Mouse (Mus musculus) liver, embryonic 12.5 days (tissue): ENCODE measurements around the gene Prkcz. TPM values are rescaled to one million over a fixed set of nuclear protein-coding genes. Genes with fewer than 3 reads are reported as not detected.

ENCODE experiments used
- ATAC-seq: fragments of 200-750 bp; cut with Nextera tagmentation; 2 replicates; pipeline ENCODE4 v1.8.0; 2017; ENCODE audit warnings: moderate number of reproducible peaks, mild to moderate bottlenecking, moderate library complexity
- H3K27ac ChIP-seq: fragments of 300-500 bp; sonication (generic); 2 replicates; pipeline ENCODE4 v1.5.1; 2016; ENCODE audit warnings: mild to moderate bottlenecking
- H3K27me3 ChIP-seq: fragments of 300-500 bp; sonication (generic); replicated peaks from 2 replicates; pipeline ENCODE4 v1.6.1; 2016; ENCODE audit warnings: mild to moderate bottlenecking, moderate library complexity
- H3K36me3 ChIP-seq: fragments of 300-500 bp; sonication (generic); 2 replicates; pipeline ENCODE4 v1.6.1; 2016; ENCODE audit warnings: mild to moderate bottlenecking, moderate library complexity
- H3K4me1 ChIP-seq: fragments of 300-500 bp; sonication (generic); 2 replicates; pipeline ENCODE4 v1.6.1; 2016
- H3K4me2 ChIP-seq: fragments of 300-500 bp; sonication (generic); 2 replicates; pipeline ENCODE4 v1.6.1; 2016; ENCODE audit warnings: mild to moderate bottlenecking, moderate library complexity
- H3K4me3 ChIP-seq: fragments of 300-500 bp; sonication (generic); 2 replicates; pipeline ENCODE4 v1.5.1; 2016; ENCODE audit warnings: mild to moderate bottlenecking, moderate library complexity
- H3K9ac ChIP-seq: fragments of 300-500 bp; sonication (generic); 2 replicates; pipeline ENCODE4 v1.6.1; 2016; ENCODE audit warnings: mild to moderate bottlenecking, moderate library complexity
- H3K9me3 ChIP-seq: fragments of 300-500 bp; sonication (generic); replicated peaks from 2 replicates; pipeline ENCODE4 v1.6.1; 2016; ENCODE audit warnings: mild to moderate bottlenecking, moderate library complexity
- WGBS: fragments of 180-500 bp; shearing (Covaris S2); methylation state at CpG from one replicate; pipeline ENCODE4 v1.1.7; 2016; ENCODE audit not compliant: insufficient replicate concordance; 5-methylcytosine and 5-hydroxymethylcytosine counted together
- polyA plus RNA-seq: library from polyadenylated mRNA; unstranded; fragments of >200 nt; fragmentation: Nextera tagmentation; extraction: Ambion mirVana; gene quantifications from 2 replicates; pipeline ENCODE4 v1.2.1, GENCODE M21; 2016

Prkcz gene
- polyA plus RNA-seq, 1 experiment from 2014 or later: 4.2 TPM

- 57% methylated on average over 3 of the region's 3 CpGs for WGBS
- Histone ChIP-seq H3K4me1 (no peaks in the 10 kb centered on the region), H3K27ac (no peak overlapping the region), H3K4me2 (no peak overlapping the region), H3K36me3 (no peaks in the 10 kb centered on the region), H3K9ac (no peak overlapping the region), H3K27me3 (no peaks in the 10 kb centered on the region), H3K4me3 (no peak overlapping the region), H3K9me3 (no peaks in the 10 kb centered on the region)
- ATAC-seq: no peak
Observed at GRCm38 (mm10) chr4:155274851-155275250, 86.3 kb downstream of the Prkcz start.

GRCm38 (mm10) chr4:155274451-155274850 lies 86.7 kb downstream of the Prkcz start:
- Histone ChIP-seq H3K27me3 (no peaks in the 10 kb centered on the region), H3K9me3 (no peaks in the 10 kb centered on the region), H3K36me3 (no peaks in the 10 kb centered on the region), H3K4me1 (no peaks in the 10 kb centered on the region), H3K4me2 (no peak overlapping the region), H3K9ac (no peak overlapping the region), H3K27ac (no peak overlapping the region), H3K4me3 (no peak overlapping the region)
- WGBS: 34% methylated on average over 5 of the region's 5 CpGs
- no peak for ATAC-seq

- Histone ChIP-seq H3K4me3 (no peak overlapping the region), H3K9me3 (no peaks in the 10 kb centered on the region), H3K9ac (no peak overlapping the region), H3K4me1 (no peaks in the 10 kb centered on the region), H3K4me2 (no peak overlapping the region), H3K36me3 (no peaks in the 10 kb centered on the region), H3K27me3 (0 out of 2 replicates have a peak, but pooled peaks cover 3% of the 10 kb centered on the region), H3K27ac (no peak overlapping the region)
- no peak for ATAC-seq
- 13% methylated on average over 5 of the region's 5 CpGs for WGBS
Observed at GRCm38 (mm10) chr4:155268382-155268781, 92.8 kb downstream of the Prkcz start.

GRCm38 (mm10) chr4:155267639-155268175 lies 93.5 kb downstream of the Prkcz start:
- H3K27ac ChIP-seq: no peak overlapping the region
- no peak for ATAC-seq
- 42% methylated on average over 12 of the region's 12 CpGs for WGBS

GRCm38 (mm10) chr4:155267047-155267543 lies 94.1 kb downstream of the Prkcz start:
- ATAC-seq: no peak
- 0 out of 2 replicates have a peak, but pooled peaks cover 3% of the 10 kb centered on the region for H3K27me3 ChIP-seq

More at GRCm38 (mm10) chr4:155267639-155268175, 93.5 kb downstream of the Prkcz start:
- Histone ChIP-seq H3K4me1 (no peaks in the 10 kb centered on the region), H3K4me3 (no peak overlapping the region), H3K36me3 (no peaks in the 10 kb centered on the region), H3K9ac (no peak overlapping the region), H3K9me3 (no peaks in the 10 kb centered on the region), H3K4me2 (no peak overlapping the region), H3K27me3 (0 out of 2 replicates have a peak, but pooled peaks cover 3% of the 10 kb centered on the region)

GRCm38 (mm10) chr4:155264521-155265321 lies 96.4 kb downstream of the Prkcz start:
- Histone ChIP-seq H3K36me3 (0 out of 2 replicates have a peak, but pooled peaks cover 3% of the 10 kb centered on the region), H3K4me3 (no peak overlapping the region), H3K9ac (no peak overlapping the region), H3K9me3 (no peaks in the 10 kb centered on the region), H3K4me1 (no peaks in the 10 kb centered on the region), H3K27ac (no peak overlapping the region), H3K4me2 (no peak overlapping the region), H3K27me3 (0 out of 2 replicates have a peak, but pooled peaks cover 3% of the 10 kb centered on the region)
- WGBS: 71% methylated on average over 3 of the region's 3 CpGs
- no peak for ATAC-seq

More at GRCm38 (mm10) chr4:155267047-155267543, 94.1 kb downstream of the Prkcz start:
- 66% methylated on average over 7 of the region's 7 CpGs for WGBS
- Histone ChIP-seq H3K9me3 (no peaks in the 10 kb centered on the region), H3K27ac (no peak overlapping the region), H3K4me2 (no peak overlapping the region), H3K4me1 (no peaks in the 10 kb centered on the region), H3K9ac (no peak overlapping the region), H3K36me3 (no peaks in the 10 kb centered on the region), H3K4me3 (no peak overlapping the region)

- Histone ChIP-seq H3K4me3 (no peak overlapping the region), H3K9me3 (no peaks in the 10 kb centered on the region), H3K36me3 (peaks cover 16% of the 10 kb centered on the region), H3K4me2 (no peak overlapping the region), H3K27me3 (no peaks in the 10 kb centered on the region), H3K9ac (no peak overlapping the region), H3K27ac (no peak overlapping the region), H3K4me1 (peaks cover 32% of the 10 kb centered on the region)
- ATAC-seq: no peak
- 72% methylated on average over 6 of the region's 6 CpGs for WGBS
Observed at GRCm38 (mm10) chr4:155252253-155252652, 108.9 kb downstream of the Prkcz start.

GRCm38 (mm10) chr4:155251147-155251546 lies 110.0 kb downstream of the Prkcz start:
- Histone ChIP-seq H3K9me3 (no peaks in the 10 kb centered on the region), H3K27me3 (no peaks in the 10 kb centered on the region), H3K4me1 (peaks cover 38% of the 10 kb centered on the region), H3K27ac (no peak overlapping the region), H3K9ac (peak overlapping the region; percentile 73; the same call in 1 of the 2 replicates), H3K36me3 (peaks cover 10% of the 10 kb centered on the region), H3K4me3 (peak overlapping the region; percentile 66; the same call in 1 of the 2 replicates), H3K4me2 (peak overlapping the region; percentile 85)
- whole genome bisulfite sequencing: 78% methylated on average over 3 of the region's 3 CpGs
- ATAC-seq: no peak

- no peaks in the 10 kb centered on the region for H3K9me3 ChIP-seq
- H3K27me3 ChIP-seq: no peaks in the 10 kb centered on the region
- WGBS: 21% methylated on average over 23 of the region's 23 CpGs
- peak overlapping the region; percentile 86 for H3K27ac ChIP-seq
- H3K4me2 ChIP-seq: peak overlapping the region; percentile 85
- peaks cover 44% of the 10 kb centered on the region for H3K4me1 ChIP-seq
- ATAC-seq: peak; percentile 15; the same call in 1 of the 2 replicates
- H3K9ac ChIP-seq: peak overlapping the region; percentile 73
- peak overlapping the region; percentile 66 for H3K4me3 ChIP-seq
- peaks cover 6% of the 10 kb centered on the region for H3K36me3 ChIP-seq
Observed at GRCm38 (mm10) chr4:155250361-155251117, 110.6 kb downstream of the Prkcz start.

GRCm38 (mm10) chr4:155249648-155250351 lies 111.4 kb downstream of the Prkcz start, which contains the start of gene Faap20:
Gene Faap20, plus strand, starts transcription at chr4:155249802.
- peaks cover 4% of the 10 kb centered on the region; the same call in 1 of the 2 replicates for H3K36me3 ChIP-seq
- no peaks in the 10 kb centered on the region for H3K9me3 ChIP-seq
- ATAC-seq: peak; percentile 84
- H3K27me3 ChIP-seq: no peaks in the 10 kb centered on the region
- H3K4me1 ChIP-seq: peaks cover 44% of the 10 kb centered on the region
- peak within 1 kb of the TSS; percentile 73 for H3K9ac ChIP-seq
- peak within 1 kb of the TSS; percentile 85 for H3K4me2 ChIP-seq
- WGBS: under 1% methylated on average over 46 of the region's 58 CpGs
- H3K4me3 ChIP-seq: peak within 1 kb of the TSS; percentile 66
- H3K27ac ChIP-seq: peak within 1 kb of the TSS; percentile 86

- Histone ChIP-seq H3K4me2 (peak overlapping the region; percentile 85), H3K9me3 (no peaks in the 10 kb centered on the region), H3K27ac (peak overlapping the region; percentile 86), H3K9ac (peak overlapping the region; percentile 73), H3K36me3 (peaks cover 4% of the 10 kb centered on the region; the same call in 1 of the 2 replicates), H3K4me3 (peak overlapping the region; percentile 66), H3K4me1 (peaks cover 44% of the 10 kb centered on the region), H3K27me3 (no peaks in the 10 kb centered on the region)
- peak; percentile 66 for ATAC-seq
- under 1% methylated on average over 9 of the region's 9 CpGs for WGBS
Observed at GRCm38 (mm10) chr4:155249257-155249647, 111.9 kb downstream of the Prkcz start.
